Mouse (Mus musculus): ENCODE measurements around the gene Lrrc45. TPM values are rescaled to one million over a fixed set of nuclear protein-coding genes. Genes with fewer than 3 reads are reported as not detected.
"Not testable (repeated sequence)": the region's sequence is repeated elsewhere in the genome, so short reads cannot be mapped to it uniquely, and the experiment has no call there.

The Lrrc45 gene
- polyA plus RNA-seq, 1 experiment from 2014 or later = 65.9 TPM

GRCm38 (mm10) chr11:120721124-120722066 is 7.7 kb downstream of the Lrrc45 start, which contains the start of gene Rac3:
Gene Rac3 (plus strand): TSS chr11:120721470.
- peak within 1 kb of the TSS; percentile 54 for H3K27ac ChIP-seq
- H3K4me2 ChIP-seq = peak within 1 kb of the TSS; percentile 99
- no peaks in the 10 kb centered on the region for H3K27me3 ChIP-seq
- H3K36me3 ChIP-seq = peaks cover 42% of the 10 kb centered on the region
- under 1% methylated on average over 88 of the region's 90 CpGs for WGBS
- no peaks in the 10 kb centered on the region for H3K9me3 ChIP-seq
- peaks cover 28% of the 10 kb centered on the region for H3K4me1 ChIP-seq
- ATAC-seq (ENCODE audit: insufficient number of reproducible peaks, low FRiP score, low TSS enrichment, low read depth) = peak; percentile 72
- peak within 1 kb of the TSS; percentile 69 for H3K9ac ChIP-seq
- peak within 1 kb of the TSS; percentile 56 for H3K4me3 ChIP-seq

GRCm38 (mm10) chr11:120722067-120722630 is 8.4 kb downstream of the Lrrc45 start:
- Histone ChIP-seq H3K27me3 (no peaks in the 10 kb centered on the region), H3K4me1 (peaks cover 34% of the 10 kb centered on the region), H3K36me3 (peaks cover 35% of the 10 kb centered on the region), H3K4me2 (peak overlapping the region; percentile 99), H3K27ac (no peak overlapping the region), H3K9ac (peak overlapping the region; percentile 69), H3K9me3 (no peaks in the 10 kb centered on the region), H3K4me3 (peak overlapping the region; percentile 56)
- WGBS = 19% methylated on average over 21 of the region's 21 CpGs
- ATAC-seq (ENCODE audit: insufficient number of reproducible peaks, low FRiP score, low TSS enrichment, low read depth) = no peak

- H3K27me3 ChIP-seq = no peaks in the 10 kb centered on the region
- H3K27ac ChIP-seq = no peak overlapping the region
- H3K9ac ChIP-seq = no peak overlapping the region
- peaks cover 28% of the 10 kb centered on the region for H3K36me3 ChIP-seq
- H3K4me3 ChIP-seq = no peak overlapping the region
- 83% methylated on average over 11 of the region's 11 CpGs for WGBS
- no peak for ATAC-seq (ENCODE audit: insufficient number of reproducible peaks, low FRiP score, low TSS enrichment, low read depth)
- H3K4me1 ChIP-seq = peaks cover 34% of the 10 kb centered on the region
- no peaks in the 10 kb centered on the region for H3K9me3 ChIP-seq
- H3K4me2 ChIP-seq = 0 out of 2 replicates have a peak overlapping the region, but pooled peaks have one; percentile 99
Observed at GRCm38 (mm10) chr11:120722761-120723382, 9.1 kb downstream of the Lrrc45 start.

- H3K4me3 ChIP-seq = no peak overlapping the region
- no peaks in the 10 kb centered on the region for H3K27me3 ChIP-seq
- peaks cover 22% of the 10 kb centered on the region for H3K36me3 ChIP-seq
- H3K4me2 ChIP-seq = no peak overlapping the region
- ATAC-seq (ENCODE audit: insufficient number of reproducible peaks, low FRiP score, low TSS enrichment, low read depth) = no peak
- H3K27ac ChIP-seq = no peak overlapping the region
- H3K4me1 ChIP-seq = peaks cover 34% of the 10 kb centered on the region
- H3K9ac ChIP-seq = no peak overlapping the region
- H3K9me3 ChIP-seq = no peaks in the 10 kb centered on the region
- 90% methylated on average over 7 of the region's 7 CpGs for WGBS
Observed at GRCm38 (mm10) chr11:120723509-120723908, 9.8 kb downstream of the Lrrc45 start.

- peak; percentile 9; the same call in 1 of the 2 replicates for ATAC-seq (ENCODE audit: insufficient number of reproducible peaks, low FRiP score, low TSS enrichment, low read depth)
Observed at GRCm38 (mm10) chr11:120726243-120727168, 12.8 kb downstream of the Lrrc45 start.

GRCm38 (mm10) chr11:120727169-120727527 is 13.4 kb downstream of the Lrrc45 start, which contains the start of gene Dcxr:
Gene Dcxr (minus strand): TSS chr11:120727281.
- H3K4me2 ChIP-seq = peak within 1 kb of the TSS; percentile 91
- H3K27ac ChIP-seq = no peak within 1 kb of the TSS
- ATAC-seq (ENCODE audit: insufficient number of reproducible peaks, low FRiP score, low TSS enrichment, low read depth) = peak; percentile 78
- H3K4me1 ChIP-seq = peaks cover 33% of the 10 kb centered on the region
- under 1% methylated on average over 14 of the region's 14 CpGs for WGBS
- H3K9me3 ChIP-seq = no peaks in the 10 kb centered on the region
- peaks cover 6% of the 10 kb centered on the region for H3K36me3 ChIP-seq
- H3K4me3 ChIP-seq = peak within 1 kb of the TSS; percentile 62
- H3K27me3 ChIP-seq = 0 out of 2 replicates have a peak, but pooled peaks cover 2% of the 10 kb centered on the region
- H3K9ac ChIP-seq = peak within 1 kb of the TSS; percentile 48

More at GRCm38 (mm10) chr11:120726243-120727168, 12.8 kb downstream of the Lrrc45 start:
- H3K4me2 ChIP-seq = peak overlapping the region; percentile 91
- H3K27ac ChIP-seq = no peak overlapping the region
- H3K27me3 ChIP-seq = 0 out of 2 replicates have a peak, but pooled peaks cover 2% of the 10 kb centered on the region
- peaks cover 6% of the 10 kb centered on the region for H3K36me3 ChIP-seq
- peak overlapping the region; percentile 48 for H3K9ac ChIP-seq
- H3K4me3 ChIP-seq = peak overlapping the region; percentile 62
- whole genome bisulfite sequencing = 21% methylated on average over 34 of the region's 36 CpGs
- H3K9me3 ChIP-seq = no peaks in the 10 kb centered on the region
- H3K4me1 ChIP-seq = peaks cover 33% of the 10 kb centered on the region

GRCm38 (mm10) chr11:120727564-120727963 is 13.8 kb downstream of the Lrrc45 start:
- H3K4me2 ChIP-seq = no peak overlapping the region
- ATAC-seq (ENCODE audit: insufficient number of reproducible peaks, low FRiP score, low TSS enrichment, low read depth) = no peak

GRCm38 (mm10) chr11:120728530-120729240 is 15.0 kb downstream of the Lrrc45 start:
- peaks cover 39% of the 10 kb centered on the region for H3K4me1 ChIP-seq
- H3K9ac ChIP-seq = no peak overlapping the region
- no peaks in the 10 kb centered on the region for H3K9me3 ChIP-seq
- peaks cover 6% of the 10 kb centered on the region for H3K36me3 ChIP-seq
- no peak overlapping the region for H3K27ac ChIP-seq
- no peak overlapping the region for H3K4me3 ChIP-seq
- ATAC-seq (ENCODE audit: insufficient number of reproducible peaks, low FRiP score, low TSS enrichment, low read depth) = no peak
- H3K27me3 ChIP-seq = 0 out of 2 replicates have a peak, but pooled peaks cover 2% of the 10 kb centered on the region
- no peak overlapping the region for H3K4me2 ChIP-seq
- WGBS = 77% methylated on average over 11 of the region's 11 CpGs

More at GRCm38 (mm10) chr11:120727564-120727963, 13.8 kb downstream of the Lrrc45 start:
- Histone ChIP-seq H3K9ac (no peak overlapping the region), H3K27ac (no peak overlapping the region), H3K36me3 (peaks cover 6% of the 10 kb centered on the region), H3K4me1 (peaks cover 32% of the 10 kb centered on the region), H3K4me3 (no peak overlapping the region), H3K27me3 (0 out of 2 replicates have a peak, but pooled peaks cover 2% of the 10 kb centered on the region), H3K9me3 (no peaks in the 10 kb centered on the region)
- 57% methylated on average over 12 of the region's 12 CpGs for WGBS

GRCm38 (mm10) chr11:120729432-120730050 is 15.8 kb downstream of the Lrrc45 start:
- H3K27me3 ChIP-seq; ATAC-seq (ENCODE audit: insufficient number of reproducible peaks, low FRiP score, low TSS enrichment, low read depth); H3K9me3 ChIP-seq; H3K36me3 ChIP-seq; H3K9ac ChIP-seq; H3K27ac ChIP-seq: not testable (repeated sequence)
- Histone ChIP-seq H3K4me2 (peak overlapping the region; percentile 41), H3K4me3 (peak overlapping the region; percentile 15), H3K4me1 (peaks cover 39% of the 10 kb centered on the region)
- WGBS = 2% methylated on average over 18 of the region's 21 CpGs

GRCm38 (mm10) chr11:120730331-120730870 is 16.7 kb downstream of the Lrrc45 start:
- peaks cover 3% of the 10 kb centered on the region for H3K36me3 ChIP-seq
- H3K4me1 ChIP-seq = peaks cover 39% of the 10 kb centered on the region
- no peak overlapping the region for H3K9ac ChIP-seq
- no peak overlapping the region for H3K4me2 ChIP-seq
- H3K27me3 ChIP-seq = 0 out of 2 replicates have a peak, but pooled peaks cover 2% of the 10 kb centered on the region
- H3K27ac ChIP-seq = no peak overlapping the region
- no peak for ATAC-seq (ENCODE audit: insufficient number of reproducible peaks, low FRiP score, low TSS enrichment, low read depth)
- no peak overlapping the region for H3K4me3 ChIP-seq
- WGBS = 87% methylated on average over 10 of the region's 10 CpGs
- H3K9me3 ChIP-seq = no peaks in the 10 kb centered on the region

Measured in limb, embryonic 15.5 days (tissue).